Mouse (Mus musculus) adrenal gland, postnatal 25 days (tissue): Measurements from ENCODE around the gene Sys1. TPM values are rescaled to one million over a fixed set of nuclear protein-coding genes. Genes with fewer than 3 reads are reported as not detected.

Experiments
- total RNA-seq: library from RNA; stranded (reverse); gene quantifications from 2 replicates; pipeline ENCODE4 v1.2.3, GENCODE M21; 2021

Gene Sys1
- total RNA-seq, 1 experiment from 2014 or later: 30.0 TPM

Other genes with a start within 250 kb of the Sys1 start
- not detected in 2 replicates for gene Wfdc15b, start 235.3 kb upstream of the Sys1 start, total RNA-seq
- not detected in 2 replicates for gene Svs2, start 218.5 kb upstream of the Sys1 start, total RNA-seq
- gene Svs3b, start 200.3 kb upstream of the Sys1 start, total RNA-seq: not detected in 2 replicates
- gene Svs4, start 178.5 kb upstream of the Sys1 start, total RNA-seq: not detected in 2 replicates
- gene Svs3a, start 167.7 kb upstream of the Sys1 start, total RNA-seq: not detected in 2 replicates
- not detected in 2 replicates for gene Svs6, start 140.2 kb upstream of the Sys1 start, total RNA-seq
- 0.73 and 3.9 TPM in 2 replicates for gene Svs5, start 124.2 kb upstream of the Sys1 start, total RNA-seq
- gene Slpi, start 67.9 kb upstream of the Sys1 start, total RNA-seq: 5.2 and 7.9 TPM in 2 replicates
- not detected in 2 replicates for gene Rbpjl, start 53.8 kb upstream of the Sys1 start, total RNA-seq
- gene Matn4, start 51.8 kb upstream of the Sys1 start, total RNA-seq: 0.73 and 1.3 TPM in 2 replicates
- 75.1 and 82.0 TPM in 2 replicates for gene Sdc4, start 13.1 kb upstream of the Sys1 start, total RNA-seq
- 4.0 TPM in 1 of 2 replicates, not detected in the other for gene Gm20458, start 4.0 kb downstream of the Sys1 start, total RNA-seq
- gene Trp53tg5, start 16.8 kb downstream of the Sys1 start, total RNA-seq: not detected in 2 replicates
- 6.3 and 6.4 TPM in 2 replicates for gene Dbndd2, start 29.1 kb downstream of the Sys1 start, total RNA-seq
- gene Pigt, start 40.6 kb downstream of the Sys1 start, total RNA-seq: 98.3 and 99.7 TPM in 2 replicates
- gene Wfdc2, start 105.4 kb downstream of the Sys1 start, total RNA-seq: not detected in 2 replicates
- gene Spint3, start 116.5 kb downstream of the Sys1 start, total RNA-seq: not detected in 2 replicates
- 0.58 TPM in 1 of 2 replicates, not detected in the other for gene Wfdc6a, start 128.5 kb downstream of the Sys1 start, total RNA-seq
- not detected in 2 replicates for gene Eppin, start 136.6 kb downstream of the Sys1 start, total RNA-seq
- not detected in 2 replicates for gene Wfdc6b, start 156.6 kb downstream of the Sys1 start, total RNA-seq
- not detected in 2 replicates for gene Wfdc8, start 156.7 kb downstream of the Sys1 start, total RNA-seq
- gene Wfdc16, start 181.8 kb downstream of the Sys1 start, total RNA-seq: not detected in 2 replicates
- not detected in 2 replicates for gene Wfdc10, start 199.1 kb downstream of the Sys1 start, total RNA-seq
- gene Wfdc9, start 199.6 kb downstream of the Sys1 start, total RNA-seq: not detected in 2 replicates
- not detected in 2 replicates for gene Wfdc11, start 217.1 kb downstream of the Sys1 start, total RNA-seq
- gene Wfdc13, start 228.1 kb downstream of the Sys1 start, total RNA-seq: not detected in 2 replicates
- not detected in 2 replicates for gene Spint4, start 241.5 kb downstream of the Sys1 start, total RNA-seq